Mouse (Mus musculus) stomach, postnatal 0 days (tissue): Measurements from ENCODE around the gene Ly86.

Experiments used
- CTCF ChIP-seq: IDR thresholded peaks from 2 replicates; pipeline ENCODE4 v1.5.1; 2016; ENCODE audit warnings: antibody characterized with exemption, low read depth, mild to moderate bottlenecking, moderate library complexity
- EP300 ChIP-seq: optimal IDR thresholded peaks from 2 replicates; pipeline ENCODE3; 2016; ENCODE audit warnings: antibody characterized with exemption

DNA sequence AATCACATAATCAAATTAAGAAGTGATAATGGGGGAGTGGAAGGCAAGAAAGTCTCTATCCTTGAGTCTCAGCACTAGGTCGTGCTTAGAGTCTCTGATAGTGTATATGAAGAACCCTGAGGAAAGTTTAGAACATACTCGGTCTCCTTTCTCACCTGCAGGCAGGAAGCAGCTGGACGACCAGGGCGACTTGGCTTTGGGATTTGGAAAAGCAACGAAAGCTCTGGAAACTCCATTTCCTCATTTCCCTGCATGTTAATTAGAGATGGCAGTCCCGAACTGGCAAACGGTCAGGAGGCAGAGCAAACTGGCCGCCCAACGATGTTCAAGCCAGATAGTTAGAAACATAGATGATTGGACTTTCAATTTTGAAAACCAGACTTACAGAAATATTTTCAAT is 89.8 kb downstream of the Ly86 start:
- no peak for TF ChIP-seq CTCF
- no peak for TF ChIP-seq EP300
